Mouse (Mus musculus) layer of hippocampus, adult 18-20 months (tissue): Measurements from ENCODE around the gene Ackr1. TPM values are rescaled to one million over a fixed set of nuclear protein-coding genes. Genes with fewer than 3 reads are reported as not detected.
A peak's percentile ranks its signal among the peaks of the same experiment; 100 is the strongest.

Experiments used
- DNase-seq, 2 experiments: peaks; one replicate each; pipeline ENCODE4 v3.0.0; 2022; ENCODE audit warnings: low spot score in 2 of 2
- long read RNA-seq: library from polyadenylated mRNA; stranded (forward); transcript quantifications from one replicate; pipeline ENCODE4 v2.0.0, GENCODE M21; 2021
- total RNA-seq, 2 experiments: library from RNA; stranded (reverse); gene quantifications; 2 replicates each; pipeline ENCODE4 v1.2.3; 2021

The Ackr1 gene
- 10 to 100 TPM; 55.2 to 58.1 TPM for total RNA-seq
- long read RNA-seq, partial matches to known transcripts, result 0 of 21 reads
- long read RNA-seq, other reads (novel, unspliced or antisense), result 19 of 21 reads

DNA sequence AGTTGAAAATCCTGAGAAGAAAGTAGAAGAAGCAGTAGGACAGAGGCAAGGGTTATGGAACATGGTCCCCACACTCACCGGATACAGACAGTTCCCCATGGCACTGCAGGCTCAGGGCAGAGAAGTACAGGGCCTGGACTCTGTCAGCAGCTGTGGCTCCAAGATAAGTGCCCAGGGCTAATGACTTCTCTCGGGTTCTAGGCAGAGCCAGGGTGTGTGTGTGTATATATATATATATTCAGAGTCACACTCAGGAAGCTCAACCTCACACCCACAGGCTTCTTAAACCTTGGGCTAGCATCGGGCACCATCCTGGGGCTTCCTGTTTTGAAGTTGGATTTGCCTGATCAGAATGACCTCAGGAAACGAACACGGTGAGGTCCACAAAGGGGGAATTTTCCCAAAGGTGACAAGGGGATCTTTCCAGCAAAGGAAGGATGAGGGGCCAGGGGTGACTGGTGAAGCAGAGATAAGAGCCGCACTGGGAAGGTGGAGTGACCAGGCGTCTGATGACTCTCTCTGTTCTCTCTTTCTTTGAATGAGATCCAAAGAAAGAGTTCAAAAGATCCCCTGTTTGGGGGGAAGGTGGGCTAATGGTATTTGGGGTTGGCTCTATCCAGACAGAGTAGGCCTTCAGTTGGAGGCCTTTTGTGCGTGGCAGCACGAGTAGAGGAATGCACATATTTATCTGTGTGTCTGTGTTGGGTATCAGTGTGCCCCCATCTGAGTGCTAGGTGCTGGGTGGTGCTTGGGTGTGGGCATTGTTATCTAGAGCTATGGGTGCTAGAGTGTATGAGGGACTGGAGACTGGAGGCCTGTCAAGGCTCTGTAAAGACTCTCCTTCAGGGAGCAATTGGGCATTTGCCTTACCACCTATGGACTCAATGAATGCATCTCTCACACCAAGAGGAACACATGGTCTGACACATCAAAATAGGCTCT lies at the start of gene Ackr1:
TSS of gene Ackr1 (minus strand) at position 439 of the 942 bp plus-strand sequence.
- DNase-seq, result no peak

DNA sequence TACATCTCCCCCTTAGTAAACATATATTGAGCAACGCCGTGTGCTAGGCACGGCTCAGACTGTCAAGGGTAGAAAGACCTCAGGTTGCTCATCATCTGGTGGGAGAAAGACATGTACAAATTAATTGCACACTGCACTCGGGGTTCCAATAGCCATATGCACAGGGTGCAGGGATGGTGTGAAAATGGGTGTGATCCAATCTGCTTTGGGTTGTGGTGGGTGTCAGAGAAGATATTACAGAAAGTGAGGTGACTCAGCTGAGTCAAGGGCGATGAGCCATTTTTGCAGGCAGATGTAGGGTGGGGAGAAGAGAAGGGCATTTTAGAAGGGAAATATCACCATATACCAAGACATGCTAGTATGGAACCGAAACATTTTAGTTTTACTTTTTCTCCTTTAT lies 47.9 kb upstream of the Ackr1 start:
- DNase-seq, result no peak

DNA sequence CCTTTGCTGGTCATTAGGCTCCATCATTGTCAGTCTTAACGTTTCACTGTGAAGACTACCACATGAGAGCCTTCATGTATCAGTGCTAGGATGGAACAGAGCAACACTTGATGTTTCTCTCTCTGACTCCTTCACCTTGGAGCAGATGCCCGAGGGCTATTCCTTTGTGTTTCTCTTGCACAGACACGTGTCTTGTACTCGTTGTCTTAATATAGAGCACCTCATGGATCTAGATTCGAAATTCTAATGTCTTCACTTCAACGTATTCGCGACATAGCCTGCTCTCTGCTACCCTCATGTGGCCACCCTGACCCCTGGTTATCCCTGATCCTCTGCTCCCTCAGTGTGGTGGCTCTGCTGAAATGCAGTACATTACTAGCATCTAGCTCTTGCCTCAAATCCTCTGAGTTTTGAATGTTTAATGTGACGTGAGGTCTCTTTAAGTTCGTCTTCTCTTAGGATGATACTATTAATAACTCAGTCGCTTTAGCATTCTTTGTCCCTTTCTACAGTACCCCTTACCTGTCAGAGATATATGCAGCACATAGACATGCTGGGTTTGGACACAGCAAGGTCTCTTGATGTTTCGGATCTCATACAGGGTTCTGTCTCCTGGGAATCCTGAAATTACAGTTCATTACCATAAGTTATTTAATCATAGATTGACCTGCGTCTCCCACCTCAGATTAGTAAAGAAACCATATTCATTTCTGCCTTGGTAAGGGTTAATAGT lies 44.0 kb upstream of the Ackr1 start:
- peak; percentile 66 to 87 for DNase-seq

DNA sequence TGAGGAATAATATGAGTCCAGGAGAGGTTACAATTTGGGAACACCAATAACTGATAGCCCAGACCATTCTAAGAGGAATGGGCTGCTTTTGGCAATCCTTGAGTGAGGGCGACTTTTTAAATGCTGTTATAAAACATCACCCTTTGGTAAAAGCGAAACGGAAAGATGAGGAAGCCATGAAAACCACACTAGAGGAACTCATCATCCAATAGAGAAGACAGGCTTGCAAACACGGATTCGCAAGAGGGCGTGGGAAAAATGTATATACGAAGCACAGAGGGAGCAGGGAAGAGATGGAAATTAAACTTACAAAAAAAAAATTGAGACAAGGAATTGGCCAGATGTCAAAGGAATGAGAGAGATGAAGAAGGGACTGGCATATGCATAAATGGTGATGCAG lies 40.5 kb upstream of the Ackr1 start:
- no peak for DNase-seq

DNA sequence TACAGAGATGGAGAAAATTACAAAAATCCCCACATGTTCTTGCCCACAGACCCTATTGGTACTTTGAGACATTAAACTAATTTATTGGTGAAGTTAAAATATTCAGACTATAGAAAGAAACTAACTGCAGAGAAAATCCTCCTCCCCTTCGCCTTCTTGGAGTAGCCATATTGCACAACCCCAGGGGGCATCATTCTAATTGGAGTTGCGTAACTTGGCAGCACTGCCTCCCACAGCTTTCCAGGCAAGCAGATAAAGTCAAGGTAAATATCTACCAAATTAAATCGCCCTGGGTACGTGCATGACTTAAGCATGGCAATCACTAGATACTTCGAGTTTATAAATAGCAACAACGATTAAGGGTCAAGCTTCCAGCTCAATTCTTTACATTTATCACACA lies 38.0 kb upstream of the Ackr1 start:
- no peak for DNase-seq

DNA sequence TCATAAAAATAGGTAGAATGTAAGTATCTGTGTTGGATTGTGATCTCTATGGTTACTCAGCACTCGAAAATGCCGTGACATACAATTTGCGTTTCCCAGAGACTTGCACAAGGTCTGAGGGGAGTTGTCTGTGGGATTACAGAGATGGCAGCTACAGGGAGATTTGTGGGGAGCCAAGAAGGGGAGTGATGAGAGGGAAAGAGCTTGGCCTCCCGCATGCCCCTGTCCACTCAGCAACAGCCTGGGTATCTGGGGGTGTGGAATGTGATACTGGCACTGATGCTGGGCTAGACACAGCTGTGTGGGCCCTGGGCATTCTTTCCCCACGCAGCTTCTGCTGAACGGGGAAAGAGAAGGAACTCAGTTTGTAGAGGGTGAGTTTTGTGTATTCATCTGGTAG lies 36.9 kb upstream of the Ackr1 start:
- DNase-seq, result no peak

DNA sequence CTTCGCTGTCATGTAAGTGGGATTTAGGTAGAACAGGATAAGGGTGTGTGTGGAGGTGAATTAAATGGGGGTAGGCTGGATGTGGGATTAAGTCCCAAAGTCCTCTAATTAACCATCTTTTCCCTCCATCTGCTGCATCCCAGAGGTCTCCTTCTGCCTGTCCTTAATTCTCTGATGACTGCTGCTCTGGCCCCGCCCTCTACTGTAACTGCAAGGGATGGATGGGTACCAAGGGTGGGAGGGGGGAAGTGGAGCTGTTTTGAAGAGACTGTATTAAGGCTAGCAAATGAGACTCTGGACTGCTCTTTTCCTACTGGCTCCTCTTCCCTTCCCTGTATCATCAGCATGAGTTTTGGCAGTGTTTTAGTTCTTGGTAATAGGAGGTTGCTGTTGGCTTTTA lies 36.1 kb upstream of the Ackr1 start:
- no peak for DNase-seq

DNA sequence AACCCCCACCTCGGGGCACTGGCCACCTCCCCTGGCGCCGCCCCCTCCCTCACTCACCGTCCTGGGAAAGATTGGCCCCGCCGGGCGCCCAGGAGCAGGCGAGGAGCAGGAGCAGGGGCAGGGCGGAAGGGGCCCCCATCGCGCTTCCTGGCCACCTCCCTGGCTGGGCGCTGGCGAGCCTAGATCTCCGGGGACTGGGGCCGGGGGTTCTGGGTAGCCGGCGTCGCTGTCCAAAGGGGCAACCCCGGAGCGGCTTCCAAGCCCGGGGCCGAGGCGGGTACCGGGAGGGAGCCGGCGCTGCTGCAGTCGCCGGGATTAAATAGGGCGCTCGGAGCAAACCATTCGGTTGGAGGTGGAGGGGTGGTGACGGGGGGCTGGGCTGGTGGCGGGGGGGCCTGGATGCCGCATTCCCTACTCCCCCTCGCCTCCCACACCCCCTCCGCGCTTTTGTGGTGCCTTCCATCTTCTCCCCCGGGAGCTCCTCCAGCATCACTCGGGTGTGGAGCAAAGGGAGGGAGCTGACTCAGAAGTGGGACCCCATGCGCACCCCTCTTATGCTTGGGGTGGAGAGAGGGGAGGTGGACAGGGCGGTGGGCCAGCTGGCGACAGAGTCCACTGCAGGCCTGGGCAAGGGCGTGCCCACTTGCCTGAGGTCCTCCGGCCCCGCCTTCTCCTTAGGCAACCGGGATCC lies 34.0 kb upstream of the Ackr1 start, which contains the start of gene Cadm3:
TSS of gene Cadm3 (minus strand) at position 340 of the 691 bp plus-strand sequence.
- peak; percentile 79 to 85 for DNase-seq

DNA sequence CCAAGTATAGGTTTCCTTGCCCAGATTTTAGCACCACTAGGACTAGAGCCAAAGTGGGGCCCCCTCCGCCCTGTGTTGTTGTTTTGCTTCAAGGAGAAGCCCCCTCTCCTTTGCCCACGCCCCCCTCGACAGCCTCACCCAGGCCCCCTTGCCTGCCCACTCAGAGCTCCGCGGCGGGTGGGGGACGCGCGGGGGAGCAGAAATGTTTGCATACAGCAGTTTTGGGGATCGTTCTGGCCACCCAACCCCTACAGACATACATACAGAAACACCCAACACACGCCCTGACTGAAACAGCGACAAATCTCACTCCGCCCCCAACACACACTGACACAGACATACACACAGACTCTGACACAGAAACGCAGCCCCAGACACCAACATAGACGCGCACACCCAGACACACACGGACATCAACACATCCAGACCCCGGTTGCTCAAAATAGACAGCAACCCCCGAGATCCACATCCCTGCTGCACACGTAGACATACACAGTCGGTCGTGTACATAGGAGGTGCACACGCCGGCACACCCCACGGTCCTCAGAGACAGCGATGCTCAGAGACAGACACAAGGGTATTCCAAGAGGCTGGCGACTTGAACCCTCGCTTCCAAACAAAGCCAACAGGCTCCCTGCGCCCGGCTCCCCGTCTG lies 33.3 kb upstream of the Ackr1 start:
- peak in 1 of 2 experiments; percentile 68 for DNase-seq

DNA sequence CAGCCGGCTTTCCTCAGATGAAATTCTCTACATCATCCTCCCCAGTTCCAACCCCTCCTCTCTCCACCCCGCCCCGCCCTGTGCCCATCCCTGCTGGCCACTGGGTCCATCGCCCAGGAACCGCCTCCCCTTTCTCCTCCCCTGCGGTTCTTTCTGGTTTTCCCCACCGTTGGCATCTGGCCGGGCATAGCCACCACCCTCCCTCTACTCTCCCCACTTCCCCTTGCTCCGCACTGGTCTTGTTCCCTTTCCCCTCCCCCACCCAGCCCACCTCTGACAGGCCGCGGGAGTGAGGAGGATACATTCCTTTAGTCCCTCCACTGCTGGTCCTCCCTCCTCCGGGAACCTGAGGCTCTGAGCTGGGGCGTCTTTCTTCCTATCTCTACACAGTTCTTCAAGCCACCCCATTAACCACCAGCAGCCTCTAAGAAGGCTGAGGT lies 32.4 kb upstream of the Ackr1 start:
- no peak for DNase-seq

DNA sequence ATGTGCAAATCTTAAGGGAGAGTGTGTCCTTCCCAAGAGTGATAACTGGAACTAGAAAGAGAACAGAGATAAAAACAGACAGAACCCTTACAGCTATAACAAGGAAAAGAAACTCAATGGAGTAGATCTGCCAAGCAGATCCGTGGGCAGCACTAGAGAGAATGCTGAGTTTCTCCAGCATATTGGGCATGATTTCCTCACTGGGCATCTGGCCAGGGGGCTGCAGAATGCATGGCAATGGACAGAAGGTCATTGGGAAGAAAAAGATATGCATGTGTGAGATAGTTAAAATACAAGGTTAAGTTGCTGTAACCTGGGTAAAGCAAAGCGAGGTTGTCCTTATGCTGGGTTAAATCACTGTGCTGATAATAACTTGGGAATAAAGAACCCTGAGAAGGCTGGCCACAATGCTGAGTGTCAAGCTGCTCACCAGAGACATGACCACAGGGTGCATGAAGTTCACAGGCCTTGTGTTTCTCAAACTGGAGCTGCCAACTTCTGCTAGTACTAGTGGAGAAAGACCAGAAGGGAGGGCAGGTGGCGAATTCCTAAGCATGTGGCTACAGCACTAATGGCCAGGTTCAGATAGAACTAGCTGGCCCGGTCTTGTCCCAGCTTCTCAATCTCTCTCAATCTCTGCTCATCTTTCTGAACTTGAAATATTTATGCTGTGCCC lies 30.7 kb upstream of the Ackr1 start:
- DNase-seq, result no peak

DNA sequence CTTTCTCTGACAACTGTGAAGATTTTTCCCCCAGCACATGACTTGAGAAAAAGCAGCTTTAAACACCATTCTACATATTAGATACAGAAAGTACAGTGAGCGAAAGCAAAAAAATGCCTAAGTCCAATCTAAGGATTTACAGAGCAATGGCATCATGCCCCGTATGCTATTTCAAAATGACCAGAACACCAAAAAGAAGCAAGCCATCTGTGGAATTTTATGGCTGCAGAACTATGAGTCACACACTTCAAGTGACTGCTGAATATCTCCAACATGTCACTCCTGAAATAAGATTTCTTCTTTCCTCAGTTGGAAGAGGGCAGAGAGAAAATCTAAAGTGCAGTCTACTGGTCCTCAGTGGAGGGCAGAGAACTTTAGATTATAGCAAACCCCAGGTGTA lies 29.9 kb upstream of the Ackr1 start:
- no peak for DNase-seq

DNA sequence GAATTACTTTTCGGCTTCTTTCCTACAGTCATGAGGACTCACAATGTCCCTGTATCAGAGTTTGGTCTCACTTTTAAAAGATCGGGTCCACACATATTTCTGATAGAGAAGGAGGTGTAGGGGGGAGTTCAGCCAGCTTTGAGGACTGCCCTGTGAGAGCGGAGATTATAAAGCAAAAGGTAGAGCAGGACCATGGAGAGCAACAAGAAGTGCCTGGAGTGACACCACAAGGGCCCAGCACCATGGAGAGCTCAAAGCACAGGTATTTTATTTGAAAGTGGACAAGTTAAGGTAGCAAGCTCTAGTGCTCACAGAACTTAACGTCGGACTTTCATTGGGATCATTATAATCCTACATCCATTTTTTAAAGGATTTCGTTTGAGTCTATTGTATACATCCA lies 28.1 kb upstream of the Ackr1 start:
- DNase-seq, result no peak

DNA sequence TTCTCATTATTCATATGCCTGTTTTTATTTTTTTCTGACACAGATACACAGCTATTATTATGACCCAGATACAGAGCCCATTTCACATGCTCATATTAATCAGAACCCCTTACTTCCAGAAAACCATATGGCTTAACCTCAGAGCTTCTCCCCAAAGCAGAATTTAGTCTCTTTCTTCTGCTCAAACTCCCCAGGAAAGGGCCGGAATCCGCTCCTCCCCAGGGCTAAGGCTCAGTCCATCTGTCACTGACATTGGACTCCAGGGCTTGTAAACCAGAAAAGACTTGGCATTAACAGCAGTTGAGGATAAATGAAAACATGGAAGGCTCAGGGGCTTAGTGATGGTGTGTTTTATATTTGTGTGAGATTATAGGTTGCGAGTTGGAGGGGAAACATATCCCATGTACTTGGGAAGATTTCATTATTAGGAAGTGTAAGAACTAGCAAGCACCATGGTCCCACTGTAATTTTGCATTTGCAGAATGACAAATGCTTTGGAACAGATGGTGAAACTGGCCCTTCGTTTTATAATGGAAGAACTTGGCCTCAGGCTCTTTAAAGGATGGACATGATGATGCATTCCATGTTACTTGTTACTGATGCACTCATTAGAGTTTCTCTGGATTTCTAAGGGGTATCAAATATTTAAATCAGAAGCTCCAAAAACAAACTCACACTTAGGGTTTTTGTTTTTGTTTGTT lies 26.2 kb upstream of the Ackr1 start:
- no peak for DNase-seq

DNA sequence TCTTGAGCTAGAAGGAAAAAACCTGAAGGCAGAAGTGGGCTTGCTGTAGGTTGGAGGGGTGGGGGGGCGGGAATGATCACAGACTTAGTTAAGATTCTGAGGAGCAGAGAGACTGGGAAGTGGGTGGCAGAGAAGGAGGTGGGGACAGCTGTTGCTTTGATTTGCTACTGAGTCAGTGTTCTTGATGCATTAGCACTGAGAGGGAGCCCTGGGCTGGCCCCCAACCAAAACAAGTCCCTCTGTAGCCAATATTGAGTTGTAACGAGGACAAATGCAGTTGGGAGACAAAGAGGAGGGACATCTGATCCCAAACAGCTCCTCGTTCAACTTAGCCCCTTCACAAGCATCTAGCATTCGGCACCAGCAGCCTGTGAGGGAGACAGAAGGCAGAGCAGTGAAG lies 24.2 kb upstream of the Ackr1 start:
- DNase-seq, result peak in 1 of 2 experiments; percentile 73

DNA sequence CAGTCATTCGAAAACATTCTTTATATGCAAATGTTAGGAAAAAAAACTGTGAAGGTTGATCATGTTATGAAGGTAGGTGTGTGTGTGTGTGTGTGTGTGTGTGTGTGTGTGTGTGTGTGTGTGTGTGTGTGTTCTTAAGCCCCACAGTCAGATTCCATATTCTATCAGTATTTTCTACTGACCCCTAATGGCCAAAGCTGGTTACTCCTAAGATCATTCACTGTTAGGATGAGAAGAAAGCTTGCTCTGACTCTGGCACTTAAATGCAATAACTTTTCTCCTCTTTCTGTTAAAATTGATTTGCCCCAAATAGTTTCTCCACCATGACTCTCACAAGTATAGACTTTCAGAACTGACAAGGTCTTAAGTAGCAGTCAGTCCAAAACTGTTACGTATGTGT lies 23.1 kb upstream of the Ackr1 start:
- no peak for DNase-seq

DNA sequence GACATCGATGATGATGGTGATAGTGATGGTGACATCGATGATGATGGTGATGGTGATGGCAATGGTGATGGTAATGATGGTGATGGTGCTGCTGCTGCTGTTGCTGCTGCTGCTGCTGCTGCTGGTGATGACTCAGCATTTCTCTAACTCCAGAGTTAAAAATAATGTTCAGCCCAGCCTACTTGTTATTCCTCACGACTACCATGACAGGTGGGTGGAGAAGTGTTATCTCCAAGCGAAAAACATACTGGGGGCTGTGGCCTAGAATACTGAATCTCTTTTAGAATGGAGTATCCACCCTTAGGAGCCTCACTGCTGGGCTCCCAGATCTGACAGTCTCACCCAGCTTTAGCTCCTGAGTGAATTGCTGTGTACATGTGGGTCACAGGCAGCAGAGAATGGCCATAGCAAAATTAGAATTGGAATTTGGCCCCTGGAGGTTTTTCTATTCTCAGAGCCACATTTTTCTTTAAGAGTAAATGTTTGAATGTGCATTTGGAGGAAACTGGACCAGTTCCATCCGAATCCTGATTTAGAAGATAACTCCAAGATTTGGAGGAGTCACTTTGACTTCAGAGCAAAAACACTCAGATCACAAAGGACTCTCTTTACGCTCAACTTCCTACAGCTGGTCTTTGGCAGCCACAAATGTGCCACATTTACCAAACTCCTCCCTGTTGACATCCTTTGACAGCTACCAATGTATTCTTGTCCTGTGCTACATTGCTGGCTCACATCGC lies 21.7 kb upstream of the Ackr1 start:
- DNase-seq, result no peak

DNA sequence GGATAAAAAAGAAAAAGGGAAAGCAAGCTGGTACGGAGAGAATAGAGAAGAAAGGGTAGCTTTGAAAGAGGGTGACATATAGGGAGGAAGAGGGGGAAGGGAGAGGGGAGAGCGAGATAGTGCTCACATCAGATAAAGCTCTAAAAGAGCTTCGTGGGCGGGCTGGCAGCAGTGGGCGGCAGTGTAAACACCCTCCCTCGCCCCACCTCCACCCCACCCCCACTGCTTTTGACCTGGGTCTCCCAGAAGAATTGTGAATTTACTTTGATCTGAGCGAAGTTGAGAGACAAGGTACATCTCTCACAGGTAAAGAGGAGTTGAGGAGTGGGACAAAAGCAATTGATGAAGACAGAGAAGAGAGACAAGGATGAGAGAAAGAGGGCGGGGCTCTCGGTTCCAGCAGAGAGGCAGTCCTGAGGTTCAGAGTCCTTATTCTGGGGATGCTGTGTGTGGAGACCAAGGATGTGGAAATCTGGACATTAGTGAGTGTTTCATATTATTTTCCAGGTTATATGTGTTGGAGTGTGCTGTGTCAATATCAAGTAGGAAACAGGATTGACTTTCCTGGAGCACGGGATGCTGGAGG lies 16.9 kb upstream of the Ackr1 start, which contains the start of gene Aim2:
TSS of gene Aim2 (plus strand) at position 508 of the 586 bp plus-strand sequence.
- no peak for DNase-seq

DNA sequence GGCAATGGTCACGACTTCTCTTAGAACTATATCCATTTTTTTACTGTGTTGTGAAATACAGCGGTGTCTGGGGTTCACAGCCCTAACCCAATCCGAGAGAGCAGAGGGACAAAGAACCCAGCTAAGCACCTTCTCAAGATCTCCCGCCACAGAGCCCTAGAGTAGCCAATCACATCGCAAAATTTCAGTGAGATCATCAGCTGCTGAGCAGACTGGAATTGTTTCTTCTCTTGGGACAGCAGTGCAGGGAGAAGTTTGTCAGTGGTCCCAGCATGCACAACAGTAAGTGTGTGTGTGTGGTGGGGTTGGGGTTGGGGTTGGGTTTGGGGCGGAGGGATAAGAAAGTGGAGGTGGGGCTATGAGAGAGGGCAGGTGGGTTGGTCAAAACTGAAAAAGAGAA lies 16.4 kb upstream of the Ackr1 start:
- no peak for DNase-seq
